Mouse (Mus musculus) cerebellum, postnatal 4 days (tissue): ENCODE measurements at regions not wholly inside any gene's neighbourhood (a gene's known extent, or its start where the extent isn't known, plus 50 kb on each side); places are given as distances from the start of the nearest gene placed in this dataset.
A peak's percentile ranks its signal among the peaks of the same experiment; 100 is the strongest.

Experiments
- DNase-seq, 2 experiments: peaks; one replicate each; pipeline ENCODE4 v3.0.0; 2022; ENCODE audit warnings: low spot score in 2 of 2, mixed read lengths in 1 of 2

DNA sequence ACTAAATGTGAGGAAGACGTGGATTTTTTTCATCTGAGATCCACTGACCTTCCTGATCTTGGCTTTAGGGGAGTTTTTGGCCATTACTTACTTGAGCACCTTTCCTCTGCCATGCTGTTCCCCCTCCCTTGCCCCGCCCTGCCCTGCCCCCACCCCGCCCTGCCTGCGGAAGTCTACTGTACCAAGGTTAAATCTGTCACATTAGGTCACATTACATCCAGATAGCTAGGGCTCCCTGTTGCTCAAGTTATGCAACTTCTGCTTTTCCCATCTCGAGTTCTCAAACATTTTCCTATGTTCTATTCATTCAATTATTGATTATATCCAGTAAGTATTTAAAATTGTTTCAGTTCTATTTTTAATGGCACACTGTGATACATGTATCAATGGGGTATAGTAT lies 144.7 kb upstream of the Cnot2 start:
- DNase-seq: no peak

DNA sequence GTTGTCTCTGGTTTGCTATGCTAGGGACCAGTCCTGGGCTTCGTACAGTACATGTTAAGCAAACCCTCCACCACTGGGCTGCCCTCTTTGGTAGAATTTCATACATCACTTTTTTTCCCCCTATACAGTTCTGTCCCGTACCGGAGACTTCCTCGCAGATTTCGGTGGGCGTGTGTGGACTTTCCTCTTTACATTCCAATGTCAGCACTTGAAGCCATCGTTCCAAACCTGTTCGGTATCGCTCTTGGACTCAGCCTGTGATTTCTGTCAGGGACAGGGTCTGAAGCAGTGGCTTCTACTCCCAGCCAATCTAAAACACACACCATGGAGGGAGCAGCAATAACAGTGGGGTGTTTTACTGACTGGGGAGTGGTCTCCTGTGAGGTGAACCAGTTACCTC lies 140.7 kb upstream of the Cnot2 start:
- no peak for DNase-seq

GRCm38 (mm10) chr10:116719616-116720015 lies 138.3 kb upstream of the Cnot2 start:
- DNase-seq: no peak

GRCm38 (mm10) chr10:116717961-116718360 lies 136.7 kb upstream of the Cnot2 start:
- no peak for DNase-seq

DNA sequence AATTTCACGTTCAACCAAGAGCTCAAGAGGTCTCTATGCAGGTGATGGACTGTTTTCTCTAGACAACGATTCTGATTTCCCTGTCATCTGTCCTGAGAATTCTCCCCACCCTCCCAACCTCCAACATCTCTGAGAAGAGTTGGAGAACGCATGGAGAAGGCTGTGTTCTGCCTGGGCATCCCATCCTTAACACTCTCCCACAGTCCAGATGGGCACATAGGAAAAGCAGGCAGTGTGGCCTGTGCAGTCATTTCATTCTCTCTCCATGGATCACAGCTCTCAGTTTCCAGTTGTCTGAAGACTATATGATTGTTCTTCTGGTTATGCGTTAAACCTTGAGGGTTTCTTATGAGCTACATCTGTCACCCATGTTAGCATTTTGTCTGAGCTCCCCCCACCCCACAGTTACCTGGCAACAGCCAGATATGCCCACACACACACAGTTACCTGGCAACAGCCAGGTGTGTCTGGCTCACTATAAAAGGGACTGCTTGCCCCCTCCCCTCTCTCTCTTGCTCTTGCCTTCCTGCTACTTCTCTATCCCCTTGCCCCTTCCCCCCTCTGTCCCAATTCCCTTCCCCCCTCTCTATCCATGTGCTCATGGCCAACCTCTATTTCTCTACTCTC lies 135.8 kb upstream of the Cnot2 start:
- no peak for DNase-seq

DNA sequence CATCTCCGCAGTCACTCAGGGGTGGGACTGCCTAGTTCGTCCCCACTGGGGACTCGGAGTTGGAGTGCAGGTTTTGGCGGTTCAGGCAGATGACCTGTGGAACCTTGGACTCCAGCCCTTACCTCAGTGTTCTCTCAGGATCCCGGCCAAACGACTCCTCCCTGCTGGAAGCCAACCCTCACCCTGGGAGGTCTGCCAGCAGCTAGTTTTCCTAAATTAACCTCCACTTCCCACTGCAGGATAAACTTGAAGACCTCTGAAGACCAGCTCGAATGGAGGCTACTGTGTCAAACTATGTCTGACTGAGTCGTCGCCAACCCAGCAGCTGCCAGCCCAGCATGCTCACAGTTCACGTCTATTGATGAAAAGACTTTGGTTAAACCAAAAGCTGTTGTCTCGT lies 132.1 kb upstream of the Cnot2 start:
- peak in 1 of 2 experiments; percentile 12 for DNase-seq

DNA sequence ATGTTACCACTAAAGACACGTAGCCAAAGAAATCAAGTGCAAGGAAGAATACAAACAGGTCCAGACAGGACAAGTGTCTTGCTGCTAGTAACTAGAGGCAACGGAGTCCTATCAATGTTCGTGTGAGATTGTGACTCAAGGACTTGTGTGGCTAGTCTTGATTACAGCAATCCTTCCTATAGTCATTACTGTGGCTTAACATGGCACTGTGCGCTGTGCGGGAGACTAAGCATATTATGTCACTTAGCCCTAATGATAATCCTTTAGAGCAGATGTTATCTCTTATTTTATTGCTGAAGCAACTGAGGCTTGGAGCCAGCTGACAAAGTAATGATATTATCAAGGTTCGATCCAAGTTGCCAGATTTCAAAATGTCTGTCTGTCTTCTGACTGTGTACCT lies 125.7 kb upstream of the Cnot2 start:
- DNase-seq: no peak

- no peak for DNase-seq
Measured at GRCm38 (mm10) chr10:116701281-116701680, 120.0 kb upstream of the Cnot2 start.

- DNase-seq: no peak
Measured at GRCm38 (mm10) chr10:116699711-116700110, 118.4 kb upstream of the Cnot2 start.

DNA sequence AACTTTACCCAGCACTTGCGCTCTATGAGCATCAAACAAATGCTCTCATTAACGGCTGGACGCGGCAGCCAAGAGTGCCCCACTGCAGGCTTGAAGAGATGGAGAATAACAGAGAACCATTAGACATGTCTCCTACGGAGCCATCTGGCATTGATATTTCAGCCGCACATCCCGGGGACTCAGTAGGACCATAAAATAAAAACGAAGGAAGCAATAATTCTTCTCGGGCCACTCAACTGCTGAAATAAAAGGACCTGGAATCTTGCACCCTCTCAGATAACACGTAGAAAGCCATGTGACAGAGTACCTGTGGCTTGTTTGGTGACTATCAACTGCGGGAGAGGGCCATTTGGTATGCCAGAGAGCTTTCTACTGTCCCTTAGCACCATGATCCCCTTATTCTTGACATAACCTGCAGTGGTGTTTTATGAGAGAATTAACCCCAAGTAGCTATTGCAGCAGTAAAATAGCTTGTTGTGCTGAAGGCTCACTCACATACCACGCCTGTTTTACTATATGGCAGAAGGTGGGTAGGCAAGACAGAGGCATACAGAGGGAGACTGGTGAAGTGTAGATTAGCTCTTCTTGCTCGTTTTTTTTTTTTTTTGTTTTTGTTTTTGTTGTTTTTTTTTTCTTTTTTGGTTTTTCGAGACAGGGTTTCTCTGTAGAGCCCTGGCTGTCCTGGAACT lies 116.5 kb upstream of the Cnot2 start:
- no peak for DNase-seq

DNA sequence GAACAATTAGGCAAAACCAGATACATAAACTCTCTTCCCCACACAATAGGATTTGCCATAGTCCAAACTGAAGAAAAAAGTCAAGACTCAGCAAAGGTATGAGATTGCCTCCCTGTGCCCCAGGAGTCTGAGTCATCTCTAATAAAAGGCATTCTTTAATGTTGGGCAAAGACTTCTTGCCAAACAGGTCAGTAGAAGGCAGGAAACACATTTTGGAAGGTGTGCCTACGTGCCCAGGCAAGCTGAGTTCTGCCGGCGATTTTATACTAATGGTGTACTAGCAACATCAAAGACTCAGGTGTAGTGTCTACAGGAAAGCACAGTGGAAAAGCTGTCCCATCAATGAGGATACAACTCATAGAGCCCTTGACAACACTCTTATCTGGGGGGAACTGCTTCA lies 112.5 kb upstream of the Cnot2 start:
- DNase-seq: no peak

GRCm38 (mm10) chr10:116686741-116687140 lies 105.4 kb upstream of the Cnot2 start:
- no peak for DNase-seq

DNA sequence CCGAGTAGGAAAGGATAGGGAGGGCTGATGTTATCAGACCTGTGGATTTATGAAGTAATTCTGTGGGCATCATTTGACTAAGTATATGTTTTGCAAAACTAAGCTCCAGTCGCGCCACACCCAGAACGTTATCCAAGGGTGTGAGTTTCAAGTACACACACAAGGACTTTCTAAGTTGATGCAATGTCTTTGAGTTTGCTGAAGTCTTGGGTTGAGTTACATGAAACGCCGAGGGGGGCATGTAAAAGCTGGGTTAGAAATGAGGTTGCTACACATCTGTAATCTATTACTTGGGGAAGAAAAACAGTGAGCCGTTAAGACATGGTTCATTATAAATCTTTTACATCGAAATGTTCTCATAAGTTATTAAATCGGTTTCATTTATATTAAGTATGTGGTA lies 102.1 kb upstream of the Cnot2 start:
- DNase-seq: no peak

GRCm38 (mm10) chr10:116678950-116679735 lies 97.8 kb upstream of the Cnot2 start:
- DNase-seq: no peak

DNA sequence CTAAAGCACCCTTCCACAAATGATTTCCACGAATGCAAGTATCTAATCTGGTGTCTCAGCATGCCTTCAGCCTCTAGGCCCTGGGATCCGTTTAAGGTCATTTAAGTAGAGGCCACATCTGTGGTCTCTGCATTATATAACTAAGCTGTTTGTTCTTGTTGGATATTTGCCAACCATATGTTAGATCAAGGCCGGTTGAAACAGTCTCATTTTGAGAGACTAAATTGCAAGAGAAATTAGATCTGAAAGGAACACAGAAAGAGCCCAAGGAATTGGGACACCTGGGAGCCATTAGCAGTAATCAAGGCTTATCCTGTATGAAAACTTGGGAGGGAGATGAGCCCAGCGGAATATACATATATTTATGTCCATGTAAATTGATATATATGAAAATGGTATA lies 96.6 kb upstream of the Cnot2 start:
- no peak for DNase-seq

- DNase-seq: no peak
Measured at GRCm38 (mm10) chr10:116675171-116675570, 93.9 kb upstream of the Cnot2 start.

- no peak for DNase-seq
Measured at GRCm38 (mm10) chr10:116674348-116674747, 93.0 kb upstream of the Cnot2 start.

GRCm38 (mm10) chr10:116658162-116658962 lies 77.1 kb upstream of the Cnot2 start:
- DNase-seq: no peak

GRCm38 (mm10) chr10:116655891-116656290 lies 74.6 kb upstream of the Cnot2 start:
- no peak for DNase-seq

GRCm38 (mm10) chr10:116655018-116655807 lies 73.9 kb upstream of the Cnot2 start:
- DNase-seq: no peak

DNA sequence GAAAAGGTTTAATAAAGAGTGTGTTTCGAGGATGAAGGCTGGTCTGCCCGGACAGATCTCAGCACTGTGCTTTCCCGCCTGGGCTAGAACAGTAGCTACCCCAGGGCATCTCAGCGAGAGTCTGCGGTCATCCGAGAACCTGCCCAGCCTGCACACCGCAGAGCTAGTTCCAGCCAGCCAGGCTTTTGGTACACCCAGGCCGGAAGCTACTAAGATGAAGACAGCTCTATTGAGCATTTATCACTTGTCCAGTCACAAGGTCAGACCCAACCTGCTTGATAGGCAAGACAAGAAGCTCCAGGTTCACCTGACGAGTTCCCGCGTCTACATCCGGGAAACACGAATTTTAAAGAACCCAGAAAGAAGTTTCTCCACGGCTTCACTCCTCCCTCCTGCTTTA lies 72.8 kb upstream of the Cnot2 start:
- DNase-seq: no peak
